Mouse (Mus musculus): ENCODE measurements at regions not wholly inside any gene's neighbourhood (a gene's known extent, or its start where the extent isn't known, plus 50 kb on each side); places are given as distances from the start of the nearest gene placed in this dataset.

GRCm38 (mm10) chr14:58174512-58174911 is 104.2 kb downstream of the Fgf9 start:
- Histone ChIP-seq H3K9ac (no peak overlapping the region), H3K27ac (no peak overlapping the region), H3K4me3 (replicated peaks) (no peak overlapping the region), H3K4me2 (no peak overlapping the region), H3K27me3 (no peaks in the 10 kb centered on the region), H3K36me3 (replicated peaks) (no peaks in the 10 kb centered on the region), H3K9me3 (no peaks in the 10 kb centered on the region), H3K4me1 (no peaks in the 10 kb centered on the region)
- ATAC-seq (ENCODE audit: low FRiP score), result no peak
- 80% methylated on average over 6 of the region's 6 CpGs for WGBS

DNA sequence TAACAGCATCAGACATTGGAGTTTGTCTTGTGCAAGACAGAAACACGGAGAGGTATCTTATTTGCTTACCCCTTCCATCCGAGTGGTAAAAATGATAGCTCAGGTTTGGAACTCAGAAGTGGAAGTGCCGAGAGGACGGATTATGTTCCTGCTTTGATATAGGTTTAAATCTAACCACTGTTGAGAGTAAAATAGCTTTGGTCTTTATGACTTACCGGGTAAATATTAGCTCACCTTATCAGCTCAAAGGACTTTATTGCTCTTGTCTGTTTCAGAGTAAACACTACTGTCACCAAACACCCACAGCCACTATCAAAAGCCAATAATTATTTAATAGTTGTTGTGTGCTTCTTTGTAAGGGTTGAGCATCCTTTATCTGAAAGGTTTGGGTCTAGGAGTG is 98.6 kb downstream of the Fgf9 start:
- no peaks in the 10 kb centered on the region for H3K4me1 ChIP-seq

More for the DNA sequence above, 98.6 kb downstream of the Fgf9 start:
- H3K9me3 ChIP-seq, result no peaks in the 10 kb centered on the region
- WGBS, result 95% methylated on average over 5 of the region's 5 CpGs
- H3K9ac ChIP-seq, result no peak overlapping the region
- H3K4me3 ChIP-seq (replicated peaks), result no peak overlapping the region
- H3K27ac ChIP-seq, result no peak overlapping the region
- H3K27me3 ChIP-seq, result no peaks in the 10 kb centered on the region
- H3K36me3 ChIP-seq (replicated peaks), result no peaks in the 10 kb centered on the region
- H3K4me2 ChIP-seq, result no peak overlapping the region
- no peak for ATAC-seq (ENCODE audit: low FRiP score)
